Mouse (Mus musculus) testis, adult 2 months (tissue): ENCODE measurements around the gene Lrrc10b.

Experiments
- CTCF ChIP-seq: fragments of 200-500 bp; IDR thresholded peaks from 2 replicates; pipeline ENCODE4 v1.5.1; 2012; ENCODE audit warnings: low read depth, mild to moderate bottlenecking, inconsistent platforms, low read length, moderate library complexity; ENCODE audit not compliant: control insufficient read depth, insufficient read depth, insufficient replicate concordance
- POLR2A ChIP-seq: fragments of 200-500 bp; IDR thresholded peaks from 2 replicates; pipeline ENCODE4 v1.6.1; 2012; ENCODE audit warnings: low read depth, mild to moderate bottlenecking, inconsistent platforms, low read length, moderate library complexity; ENCODE audit not compliant: control insufficient read depth

GRCm38 (mm10) chr19:10458096-10458495 is 823 bp upstream of the Lrrc10b start:
- TF ChIP-seq CTCF (no peak), POLR2A (no peak)
